Mouse (Mus musculus) stomach, postnatal 0 days (tissue): ENCODE measurements around the gene Cnrip1. TPM values are rescaled to one million over a fixed set of nuclear protein-coding genes. Genes with fewer than 3 reads are reported as not detected.
"Not testable (repeated sequence)": the region's sequence is repeated elsewhere in the genome, so short reads cannot be mapped to it uniquely, and the experiment has no call there.

Source experiments
- ATAC-seq: fragments of 200-750 bp; cut with Nextera tagmentation; 2 replicates; pipeline ENCODE4 v1.8.0; 2017; ENCODE audit not compliant: low FRiP score, low TSS enrichment
- DNase-seq: peaks from one replicate; pipeline ENCODE4 v3.0.0-alpha.2; 2016; ENCODE audit warnings: low spot score
- H3K27ac ChIP-seq: fragments of 300-500 bp; sonication (generic); replicated peaks from 2 replicates; pipeline ENCODE4 v1.5.1; 2014; ENCODE audit warnings: mild to moderate bottlenecking, control low read depth
- H3K27me3 ChIP-seq: fragments of 300-500 bp; sonication (generic); 2 replicates; pipeline ENCODE4 v1.6.1; 2014; ENCODE audit warnings: low read length; ENCODE audit not compliant: control insufficient read depth, insufficient read depth
- H3K36me3 ChIP-seq: fragments of 300-500 bp; sonication (generic); 2 replicates; pipeline ENCODE4 v1.6.1; 2014; ENCODE audit warnings: low read length, mixed read lengths; ENCODE audit not compliant: control insufficient read depth, insufficient read depth
- H3K4me1 ChIP-seq: fragments of 300-500 bp; sonication (generic); replicated peaks from 2 replicates; pipeline ENCODE4 v1.6.1; 2014; ENCODE audit warnings: antibody characterized with exemption; ENCODE audit not compliant: control insufficient read depth, insufficient read depth
- H3K4me2 ChIP-seq: fragments of 300-500 bp; sonication (generic); replicated peaks from 2 replicates; pipeline ENCODE4 v1.6.1; 2014; ENCODE audit warnings: low read depth, mild to moderate bottlenecking, control low read depth, moderate library complexity
- H3K4me3 ChIP-seq: fragments of 300-500 bp; sonication (generic); 2 replicates; pipeline ENCODE4 v1.5.1; 2014; ENCODE audit warnings: low read depth, low read length, control low read depth
- H3K9ac ChIP-seq: fragments of 300-500 bp; sonication (generic); 2 replicates; pipeline ENCODE4 v1.6.1; 2014; ENCODE audit warnings: mild to moderate bottlenecking, low read length, control low read depth, mixed read lengths
- H3K9me3 ChIP-seq: fragments of 300-500 bp; sonication (generic); 2 replicates; pipeline ENCODE4 v1.6.1; 2016; ENCODE audit warnings: low read length; ENCODE audit not compliant: control insufficient read depth
- CTCF ChIP-seq: IDR thresholded peaks from 2 replicates; pipeline ENCODE4 v1.5.1; 2016; ENCODE audit warnings: antibody characterized with exemption, low read depth, mild to moderate bottlenecking, moderate library complexity
- EP300 ChIP-seq: optimal IDR thresholded peaks from 2 replicates; pipeline ENCODE3; 2016; ENCODE audit warnings: antibody characterized with exemption
- WGBS: fragments of 180-500 bp; shearing (Covaris S2); extraction: QIAGEN DNeasy Blood & Tissue Kit; methylation state at CpG from one replicate; pipeline ENCODE4 v1.1.7; 2014; 5-methylcytosine and 5-hydroxymethylcytosine counted together
- polyA plus RNA-seq: library from polyadenylated mRNA; unstranded; fragments of >200 nt; fragmentation: Nextera tagmentation; extraction: Ambion mirVana; gene quantifications from 2 replicates; pipeline ENCODE4 v1.2.1, GENCODE M21; 2015

The Cnrip1 gene
- 15.1 and 15.9 TPM in 2 replicates for polyA plus RNA-seq

- H3K4me2 ChIP-seq = peak within 1 kb of the TSS; percentile 63
- no peaks in the 10 kb centered on the region for H3K9me3 ChIP-seq
- no peaks in the 10 kb centered on the region for H3K36me3 ChIP-seq
- no peaks in the 10 kb centered on the region for H3K4me1 ChIP-seq
- DNase-seq = peak; percentile 41
- peak within 1 kb of the TSS; percentile 71 for H3K9ac ChIP-seq
- WGBS = 2% methylated on average over 37 of the region's 38 CpGs
- no peak for TF ChIP-seq CTCF
- no peak for TF ChIP-seq EP300
- peak within 1 kb of the TSS; percentile 57 for H3K4me3 ChIP-seq
- H3K27ac ChIP-seq = peak within 1 kb of the TSS; percentile 81
- peak; percentile 89; the same call in 1 of the 2 replicates for ATAC-seq
- H3K27me3 ChIP-seq = no peaks in the 10 kb centered on the region
Measured at GRCm38 (mm10) chr11:17051545-17052475, at the start of gene Cnrip1, which contains the start of gene Plek. TSS of gene Cnrip1 (plus strand) at chr11:17051586. TSS of gene Plek (minus strand) at chr11:17052381.

GRCm38 (mm10) chr11:17002739-17003373 is 48.5 kb upstream of the Cnrip1 start:
- DNase-seq = no peak
- no peaks in the 10 kb centered on the region for H3K4me1 ChIP-seq
- ATAC-seq = no peak
- H3K27ac ChIP-seq = no peak overlapping the region
- TF ChIP-seq CTCF (no peak), EP300 (no peak)
- H3K27me3 ChIP-seq = no peaks in the 10 kb centered on the region
- 70% methylated on average over 7 of the region's 7 CpGs for WGBS
- no peak overlapping the region for H3K9ac ChIP-seq
- H3K4me2 ChIP-seq = no peak overlapping the region
- no peak overlapping the region for H3K4me3 ChIP-seq
- H3K36me3 ChIP-seq = no peaks in the 10 kb centered on the region
- no peaks in the 10 kb centered on the region for H3K9me3 ChIP-seq

GRCm38 (mm10) chr11:17003757-17004156 is 47.6 kb upstream of the Cnrip1 start:
- Histone ChIP-seq H3K27me3 (no peaks in the 10 kb centered on the region), H3K9ac (no peak overlapping the region), H3K9me3 (no peaks in the 10 kb centered on the region), H3K4me1 (no peaks in the 10 kb centered on the region), H3K4me3 (no peak overlapping the region), H3K27ac (no peak overlapping the region), H3K36me3 (no peaks in the 10 kb centered on the region), H3K4me2 (no peak overlapping the region)
- 62% methylated on average over 3 of the region's 3 CpGs for WGBS
- TF ChIP-seq EP300 (no peak), CTCF (no peak)
- DNase-seq = no peak
- ATAC-seq = no peak

- Histone ChIP-seq H3K4me3 (no peak overlapping the region), H3K9ac (no peak overlapping the region), H3K27me3 (no peaks in the 10 kb centered on the region), H3K4me1 (no peaks in the 10 kb centered on the region), H3K4me2 (no peak overlapping the region), H3K27ac (no peak overlapping the region), H3K36me3 (no peaks in the 10 kb centered on the region), H3K9me3 (no peaks in the 10 kb centered on the region)
- no peak for DNase-seq
- TF ChIP-seq CTCF (no peak), EP300 (no peak)
- ATAC-seq = no peak
- WGBS = 67% methylated on average over 4 of the region's 4 CpGs
Measured at GRCm38 (mm10) chr11:17004899-17005846, 46.2 kb upstream of the Cnrip1 start.

- not testable (repeated sequence) for H3K27me3 ChIP-seq, H3K9ac ChIP-seq, DNase-seq, H3K36me3 ChIP-seq, ATAC-seq, H3K4me1 ChIP-seq, H3K4me2 ChIP-seq, H3K4me3 ChIP-seq, H3K9me3 ChIP-seq, H3K27ac ChIP-seq
- 88% methylated on average over 2 of the region's 3 CpGs for WGBS
Measured at GRCm38 (mm10) chr11:17006526-17006925, 44.9 kb upstream of the Cnrip1 start.
